Mouse (Mus musculus) myocyte (in vitro differentiated cells): ENCODE measurements around the gene Afdn. TPM values are rescaled to one million over a fixed set of nuclear protein-coding genes. Genes with fewer than 3 reads are reported as not detected.

Source experiments
- H3K27me3 ChIP-seq: one replicate; pipeline ENCODE4 v1.6.1; 2011; ENCODE audit not compliant: control insufficient read depth, insufficient read depth, insufficient read length
- H3K36me3 ChIP-seq: one replicate; pipeline ENCODE4 v1.6.1; 2011; ENCODE audit not compliant: control insufficient read depth, insufficient read depth
- H3K4me2 ChIP-seq: one replicate; pipeline ENCODE4 v1.6.1; 2011; ENCODE audit warnings: low read depth, control low read depth
- H3K4me3 ChIP-seq: one replicate; pipeline ENCODE4 v1.5.1; 2011; ENCODE audit warnings: mild to moderate bottlenecking, control low read depth, moderate library complexity
- H3K79me2 ChIP-seq: one replicate; pipeline ENCODE4 v1.6.1; 2011; ENCODE audit not compliant: control insufficient read depth, insufficient read depth
- H3ac ChIP-seq: one replicate; pipeline ENCODE4 v1.6.1; 2011; ENCODE audit not compliant: control insufficient read depth, insufficient read length
- CEBPB ChIP-seq: IDR thresholded peaks from 2 replicates; pipeline ENCODE4 v1.6.1; 2011; ENCODE audit warnings: mild to moderate bottlenecking, moderate library complexity; ENCODE audit not compliant: poor library complexity, insufficient read depth, severe bottlenecking
- E2F4 ChIP-seq: IDR thresholded peaks from one replicate; pipeline ENCODE4 v1.6.1; 2011; ENCODE audit warnings: mild to moderate bottlenecking, control low read depth, moderate library complexity; ENCODE audit not compliant: insufficient read depth
- MAX ChIP-seq: IDR thresholded peaks from one replicate; pipeline ENCODE4 v1.6.1; 2011; ENCODE audit warnings: low read depth, mild to moderate bottlenecking, control low read depth
- MYOD1 ChIP-seq, 3 experiments: IDR thresholded peaks; one replicate each; pipeline ENCODE4 v1.6.1; 2011; ENCODE audit warnings: control low read depth in 2 of 3, low read depth in 2 of 3, mild to moderate bottlenecking in 2 of 3, moderate library complexity in 1 of 3; ENCODE audit not compliant: insufficient read length in 2 of 3, control insufficient read depth in 1 of 3
- MYOG ChIP-seq, 3 experiments: IDR thresholded peaks; one replicate each; pipeline ENCODE4 v1.6.1; 2011; ENCODE audit warnings: control low read depth in 2 of 3, low read depth in 2 of 3, mild to moderate bottlenecking in 2 of 3; ENCODE audit not compliant: insufficient read length in 2 of 3, control insufficient read depth in 1 of 3, insufficient read depth in 1 of 3
- POLR2A ChIP-seq: IDR thresholded peaks from one replicate; pipeline ENCODE4 v1.6.1; 2011; ENCODE audit warnings: low read depth, mild to moderate bottlenecking, control low read depth, moderate library complexity; ENCODE audit not compliant: insufficient read length
- POLR2AphosphoS2 ChIP-seq: IDR thresholded peaks from one replicate; pipeline ENCODE4 v1.6.1; 2011; ENCODE audit warnings: low read depth, control low read depth; ENCODE audit not compliant: insufficient read length
- REST ChIP-seq: IDR thresholded peaks from one replicate; pipeline ENCODE4 v1.6.1; 2011; ENCODE audit warnings: mild to moderate bottlenecking, control low read depth, moderate library complexity; ENCODE audit not compliant: insufficient read depth, insufficient read length
- SRF ChIP-seq: IDR thresholded peaks from one replicate; pipeline ENCODE4 v1.6.1; 2011; ENCODE audit warnings: low read depth; ENCODE audit not compliant: control insufficient read depth, insufficient read length
- TCF12 ChIP-seq: IDR thresholded peaks from one replicate; pipeline ENCODE4 v1.6.1; 2011; ENCODE audit warnings: mild to moderate bottlenecking, control low read depth; ENCODE audit not compliant: poor library complexity, insufficient read depth, severe bottlenecking
- TCF3 ChIP-seq: IDR thresholded peaks from one replicate; pipeline ENCODE4 v1.6.1; 2011; ENCODE audit warnings: low read depth, control low read depth; ENCODE audit not compliant: insufficient read length
- USF1 ChIP-seq: IDR thresholded peaks from one replicate; pipeline ENCODE4 v1.6.1; 2011; ENCODE audit warnings: low read depth, mild to moderate bottlenecking, control low read depth, moderate library complexity
- polyA plus RNA-seq: library from polyadenylated mRNA; unstranded; fragments of >200 nt; fragmentation: generic; extraction: Trizol; gene quantifications from one replicate; pipeline ENCODE4 v1.2.1, GENCODE M21; 2012; ENCODE audit warnings: missing spikeins

Gene Afdn
- polyA plus RNA-seq, 1 experiment, result 22.1 TPM

- Histone ChIP-seq H3K27me3 (no peaks in the 10 kb centered on the region), H3K36me3 (no peaks in the 10 kb centered on the region), H3K4me2 (no peak overlapping the region), H3ac (no peak overlapping the region), H3K79me2 (peaks cover 26% of the 10 kb centered on the region), H3K4me3 (no peak overlapping the region)
- TF ChIP-seq USF1, result no peak
- no peak for TF ChIP-seq MYOG (IDR thresholded peaks at IDR 0.05; ENCODE audit: control insufficient read depth in 1 of 3, insufficient read depth in 1 of 3, insufficient read length in 2 of 3, low read depth in 2 of 3)
Observed at GRCm38 (mm10) chr17:13802836-13803408, 42.6 kb downstream of the Afdn start.

GRCm38 (mm10) chr17:13806016-13806415 lies 45.7 kb downstream of the Afdn start:
- H3K4me3 ChIP-seq, result no peak overlapping the region
- peaks cover 12% of the 10 kb centered on the region for H3K36me3 ChIP-seq
- H3K4me2 ChIP-seq, result no peak overlapping the region
- TF ChIP-seq POLR2AphosphoS2, result no peak
- TF ChIP-seq MAX, result no peak
- TF ChIP-seq MYOG (IDR thresholded peaks at IDR 0.05; ENCODE audit: control insufficient read depth in 1 of 3, insufficient read depth in 1 of 3, insufficient read length in 2 of 3, low read depth in 2 of 3), result no peak
- TF ChIP-seq REST, result no peak
- TF ChIP-seq TCF12, result no peak
- TF ChIP-seq USF1, result no peak
- TF ChIP-seq TCF3, result no peak
- no peak for TF ChIP-seq SRF
- no peak for TF ChIP-seq CEBPB
- no peak for TF ChIP-seq POLR2A
- TF ChIP-seq E2F4, result no peak
- TF ChIP-seq MYOD1 (IDR thresholded peaks at IDR 0.05; ENCODE audit: control insufficient read depth in 1 of 3, insufficient read length in 2 of 3, low read depth in 2 of 3), result no peak
- H3K79me2 ChIP-seq, result no peaks in the 10 kb centered on the region
- no peaks in the 10 kb centered on the region for H3K27me3 ChIP-seq
- no peak overlapping the region for H3ac ChIP-seq

- TF ChIP-seq USF1 (no peak), TCF3 (no peak), POLR2AphosphoS2 (no peak), MYOD1 (IDR thresholded peaks at IDR 0.05; ENCODE audit: control insufficient read depth in 1 of 3, insufficient read length in 2 of 3, low read depth in 2 of 3) (no peak)
- no peak overlapping the region for H3K4me2 ChIP-seq
- no peaks in the 10 kb centered on the region for H3K36me3 ChIP-seq
- no peak overlapping the region for H3ac ChIP-seq
- no peaks in the 10 kb centered on the region for H3K79me2 ChIP-seq
- H3K27me3 ChIP-seq, result no peaks in the 10 kb centered on the region
- no peak overlapping the region for H3K4me3 ChIP-seq
Observed at GRCm38 (mm10) chr17:13817789-13818188, 57.5 kb downstream of the Afdn start.

- Histone ChIP-seq H3K79me2 (no peaks in the 10 kb centered on the region), H3K4me3 (no peak overlapping the region), H3ac (no peak overlapping the region), H3K36me3 (peaks cover 8% of the 10 kb centered on the region), H3K27me3 (no peaks in the 10 kb centered on the region), H3K4me2 (peak overlapping the region; percentile 5)
- TF ChIP-seq SRF (no peak), REST (no peak), E2F4 (no peak), MYOD1 (IDR thresholded peaks at IDR 0.05; ENCODE audit: control insufficient read depth in 1 of 3, insufficient read length in 2 of 3, low read depth in 2 of 3) (peak in 2 of 3 experiments; percentile 64 to 65), TCF3 (peak; percentile 46), MYOG (IDR thresholded peaks at IDR 0.05; ENCODE audit: control insufficient read depth in 1 of 3, insufficient read depth in 1 of 3, insufficient read length in 2 of 3, low read depth in 2 of 3) (peak in 1 of 3 experiments; percentile 48), CEBPB (no peak), POLR2A (no peak), TCF12 (peak; percentile 53), MAX (no peak), USF1 (no peak), POLR2AphosphoS2 (no peak)
Observed at GRCm38 (mm10) chr17:13819342-13819741, 59.0 kb downstream of the Afdn start.

GRCm38 (mm10) chr17:13820676-13821075 lies 60.3 kb downstream of the Afdn start:
- Histone ChIP-seq H3K4me3 (no peak overlapping the region), H3K27me3 (no peaks in the 10 kb centered on the region), H3K4me2 (no peak overlapping the region), H3K36me3 (peaks cover 14% of the 10 kb centered on the region), H3K79me2 (no peaks in the 10 kb centered on the region), H3ac (no peak overlapping the region)
- TF ChIP-seq SRF, result no peak
- no peak for TF ChIP-seq CEBPB
- TF ChIP-seq MAX, result no peak
- TF ChIP-seq POLR2AphosphoS2, result no peak
- no peak for TF ChIP-seq E2F4
- TF ChIP-seq TCF3, result no peak
- no peak for TF ChIP-seq POLR2A
- no peak for TF ChIP-seq REST
- TF ChIP-seq USF1, result no peak
- TF ChIP-seq MYOG (IDR thresholded peaks at IDR 0.05; ENCODE audit: control insufficient read depth in 1 of 3, insufficient read depth in 1 of 3, insufficient read length in 2 of 3, low read depth in 2 of 3), result no peak
- no peak for TF ChIP-seq TCF12
- no peak for TF ChIP-seq MYOD1 (IDR thresholded peaks at IDR 0.05; ENCODE audit: control insufficient read depth in 1 of 3, insufficient read length in 2 of 3, low read depth in 2 of 3)
